Mouse (Mus musculus) embryonic fibroblast, embryonic 13.5 days (primary cell): ENCODE measurements around the gene Eif2d.

ENCODE experiments used
- CTCF ChIP-seq: IDR thresholded peaks from 2 replicates; pipeline ENCODE4 v1.5.1; 2011; ENCODE audit warnings: mild to moderate bottlenecking, control low read depth, low read length, moderate library complexity, borderline replicate concordance; ENCODE audit not compliant: insufficient read depth
- POLR2A ChIP-seq: IDR thresholded peaks from 2 replicates; pipeline ENCODE4 v1.6.1; 2011; ENCODE audit warnings: low read depth, mild to moderate bottlenecking, control low read depth, low read length, moderate library complexity

GRCm38 (mm10) chr1:131180386-131180785 is 27.4 kb downstream of the Eif2d start:
- TF ChIP-seq CTCF (no peak), POLR2A (no peak)
